Mouse (Mus musculus): ENCODE data around the gene Rae1.

Rae1 gene

DNA sequence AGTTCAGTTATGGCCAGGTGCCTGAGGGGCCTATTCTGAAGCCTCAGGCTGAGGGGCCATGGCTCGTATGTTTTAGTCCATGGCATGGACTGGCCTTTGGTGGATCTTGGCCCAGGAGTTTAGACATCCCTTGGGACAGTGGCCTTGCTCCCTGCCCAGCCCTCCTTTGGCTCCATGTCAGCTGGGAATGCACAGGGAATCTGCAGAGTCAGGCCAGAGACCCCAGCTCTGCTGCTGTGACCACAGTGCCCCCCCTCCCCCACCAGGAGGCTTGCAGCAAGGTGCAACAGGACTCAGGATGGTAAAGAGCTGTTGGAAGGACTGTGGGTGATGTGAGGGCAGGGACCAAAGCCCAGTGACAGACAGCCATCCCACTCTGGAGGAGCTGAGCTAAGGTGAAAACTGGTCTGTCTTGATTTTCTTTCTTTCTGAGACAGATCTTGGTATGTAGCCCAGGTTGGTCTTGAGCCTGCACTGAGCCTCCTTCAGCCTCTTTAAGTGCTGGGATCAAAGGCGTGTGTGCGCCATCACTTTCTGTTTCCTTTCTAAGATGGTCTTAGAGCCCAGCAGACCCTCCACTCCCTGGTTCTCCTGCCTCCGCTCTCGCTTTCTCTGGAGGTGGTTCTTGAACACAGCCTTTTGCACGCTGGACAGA, 27.4 kb downstream of the Rae1 start:
- DNase-seq (ENCODE audit: low spot score in 2 of 2), result no peak

DNA sequence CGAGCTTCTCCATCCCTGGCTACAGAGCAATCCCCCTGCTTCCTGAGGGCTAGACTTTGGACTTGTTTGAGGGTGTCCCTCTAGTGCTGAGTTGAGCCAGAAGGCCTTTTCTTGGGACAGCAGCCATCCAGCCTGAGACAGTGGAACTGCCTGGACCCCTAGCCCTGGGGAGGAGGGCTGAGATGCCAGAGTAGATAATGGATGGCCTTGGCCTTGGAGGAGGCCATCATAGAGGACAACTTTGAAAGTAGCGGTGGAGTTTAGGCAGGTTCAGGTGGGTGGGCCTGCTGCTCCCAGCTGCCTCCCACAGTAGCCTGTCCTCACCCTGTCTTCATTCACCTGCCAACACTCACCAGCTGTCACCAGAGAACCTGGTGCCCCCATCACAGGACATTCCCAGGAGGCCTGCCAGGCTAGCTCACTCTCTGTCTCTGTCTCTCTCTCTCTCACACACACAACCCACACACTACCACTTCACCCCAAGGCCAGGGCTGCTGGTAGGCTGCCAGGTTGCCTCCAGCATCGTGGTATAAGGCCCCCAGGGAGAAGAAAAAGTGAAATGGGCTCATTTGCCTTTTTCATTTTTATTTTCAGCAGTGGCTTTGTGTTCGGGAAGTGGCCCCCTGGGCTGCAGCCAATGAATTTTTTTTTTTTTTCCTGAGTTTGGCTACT, 28.0 kb downstream of the Rae1 start:
- DNase-seq (ENCODE audit: low spot score in 2 of 2), result no peak

DNA sequence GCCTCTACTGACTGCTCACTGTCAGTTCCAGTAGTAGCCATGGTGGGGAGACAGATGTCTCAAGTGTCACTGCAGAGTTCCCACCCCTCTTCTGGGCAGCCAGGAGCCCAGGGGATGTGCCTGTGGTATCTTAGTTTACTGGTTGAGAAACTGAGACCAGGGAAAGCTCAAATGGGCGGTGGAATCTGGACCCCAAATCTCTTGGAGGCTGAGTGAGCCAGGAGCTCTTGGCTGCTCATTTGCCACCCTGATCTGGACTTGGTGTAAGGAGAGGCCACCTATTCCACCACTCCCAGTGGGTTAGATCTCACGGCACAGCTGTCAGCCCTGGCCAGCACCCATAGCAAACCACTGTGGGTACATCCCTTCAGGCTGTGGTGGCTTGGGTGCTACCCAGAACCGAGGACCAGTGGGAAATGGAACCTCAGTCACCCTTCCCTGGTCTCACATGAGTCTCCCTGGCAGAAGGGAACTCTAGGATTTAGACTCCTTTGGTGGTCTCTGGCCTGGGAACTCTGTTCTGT, 28.7 kb downstream of the Rae1 start:
- DNase-seq (ENCODE audit: low spot score in 2 of 2), result no peak

DNA sequence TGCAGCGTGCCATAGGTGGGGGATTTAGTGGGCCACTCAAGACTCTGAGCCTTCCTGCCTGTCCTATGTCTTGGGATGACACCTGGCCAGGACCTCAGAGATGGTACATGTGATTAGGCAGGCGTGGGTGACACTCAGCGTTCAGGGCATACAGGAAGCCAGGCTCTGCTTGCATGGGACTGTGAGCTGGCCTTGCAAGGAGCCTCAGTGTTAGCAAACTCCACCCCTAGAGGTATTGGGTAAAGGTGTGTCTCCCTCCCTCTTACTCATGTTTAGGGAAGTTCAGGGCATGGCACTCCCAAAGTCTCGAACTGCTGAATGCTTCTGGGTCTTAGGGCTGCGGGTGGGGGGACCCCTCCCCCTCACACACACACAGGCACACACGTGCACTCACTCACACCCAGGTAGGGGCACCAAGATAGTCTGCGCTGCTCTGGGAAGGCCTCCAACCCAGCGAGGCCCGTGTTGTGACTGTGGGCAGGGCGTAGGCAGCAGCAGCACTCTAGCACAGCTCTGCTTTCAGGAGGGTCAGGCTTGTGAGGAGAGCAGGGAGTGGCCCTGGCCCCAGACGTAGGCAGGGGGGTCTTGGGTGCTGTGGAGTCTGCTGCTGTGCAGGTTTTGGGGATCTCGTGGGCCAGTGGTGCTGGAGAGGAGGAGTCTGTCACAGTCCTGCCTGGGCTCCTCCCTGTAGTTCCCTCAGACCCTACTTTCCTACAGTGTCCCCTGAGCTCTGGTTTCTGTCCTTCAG, 30.8 kb downstream of the Rae1 start:
- no peak for DNase-seq (ENCODE audit: low spot score in 2 of 2)

DNA sequence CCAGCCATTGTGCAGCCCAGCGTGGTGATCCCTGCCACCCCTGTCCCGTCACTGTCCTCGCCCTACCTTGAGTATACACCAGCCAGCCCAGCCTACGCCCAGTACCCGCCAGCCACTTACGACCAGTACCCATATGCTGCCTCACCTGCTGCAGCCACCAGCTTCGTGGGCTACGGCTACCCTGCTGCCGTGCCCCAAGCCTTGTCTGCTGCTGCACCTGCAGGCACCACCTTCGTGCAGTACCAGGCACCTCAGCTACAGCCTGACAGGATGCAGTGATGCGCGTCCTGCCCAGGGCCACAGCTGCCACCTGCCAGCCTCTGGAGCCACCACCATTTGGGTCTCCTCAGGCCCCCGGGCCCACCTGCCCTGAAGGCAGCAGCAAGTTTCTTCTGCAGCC, 33.6 kb downstream of the Rae1 start:
- DNase-seq (ENCODE audit: low spot score in 2 of 2), result no peak

DNA sequence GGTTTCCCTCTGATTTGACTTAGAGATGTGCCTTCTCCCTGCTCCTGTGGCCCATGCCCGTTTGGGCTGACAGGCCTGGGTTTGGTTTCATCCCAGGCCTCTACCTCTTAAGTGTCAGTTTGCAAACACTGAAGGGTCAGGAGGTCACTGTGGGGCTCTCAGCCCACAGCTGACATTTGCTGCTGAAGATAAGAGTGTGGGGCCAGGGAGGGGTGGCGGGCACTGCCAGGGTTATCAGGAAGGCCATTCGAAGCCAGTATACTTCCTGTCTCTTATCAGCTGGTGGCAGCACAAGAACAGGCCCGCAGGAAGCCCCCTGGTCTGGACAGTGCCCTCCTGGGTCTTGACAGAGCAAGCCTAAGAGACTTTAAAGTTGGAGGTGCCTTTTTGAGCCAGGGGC, 35.1 kb downstream of the Rae1 start:
- no peak for DNase-seq (ENCODE audit: low spot score in 2 of 2)

DNA sequence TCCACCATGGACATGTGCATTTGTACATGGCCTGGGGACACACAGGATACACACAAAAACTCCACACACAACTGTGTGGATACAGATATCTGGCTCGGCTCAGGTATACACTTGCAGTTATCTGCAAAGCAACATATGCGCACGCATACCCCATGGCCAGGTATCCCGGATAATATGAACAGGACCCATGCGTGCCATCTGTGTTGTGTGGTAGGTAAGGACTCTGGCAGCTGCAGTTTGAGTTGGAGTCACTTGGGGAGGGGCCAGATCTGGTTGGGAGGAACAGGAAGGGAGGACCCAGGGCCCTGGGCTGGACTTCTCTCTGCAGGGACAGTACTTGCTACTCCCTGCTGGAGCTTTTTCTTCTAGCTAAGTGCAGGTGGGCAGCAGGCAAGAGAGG, 35.7 kb downstream of the Rae1 start:
- no peak for DNase-seq (ENCODE audit: low spot score in 2 of 2)

DNA sequence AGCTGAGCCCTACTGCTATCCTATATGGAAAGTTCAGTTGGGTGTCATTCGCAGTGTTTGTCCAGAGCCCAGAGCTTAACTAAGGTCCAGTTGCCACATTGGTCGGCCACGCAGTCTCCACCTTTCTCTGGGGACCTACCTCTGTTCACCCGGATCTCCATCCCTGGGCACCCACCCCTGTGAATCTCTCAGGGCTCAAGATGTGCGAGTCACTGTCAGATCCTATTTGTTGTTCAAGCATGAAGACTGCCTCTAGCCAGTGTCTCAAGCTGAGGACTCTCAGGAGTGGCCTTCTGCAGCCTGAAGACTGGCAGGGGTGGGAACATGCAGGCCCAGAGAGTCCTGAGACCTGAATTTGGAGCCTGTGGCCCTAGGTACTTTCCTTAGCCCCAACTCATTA, 36.1 kb downstream of the Rae1 start:
- DNase-seq (ENCODE audit: low spot score in 2 of 2), result no peak

DNA sequence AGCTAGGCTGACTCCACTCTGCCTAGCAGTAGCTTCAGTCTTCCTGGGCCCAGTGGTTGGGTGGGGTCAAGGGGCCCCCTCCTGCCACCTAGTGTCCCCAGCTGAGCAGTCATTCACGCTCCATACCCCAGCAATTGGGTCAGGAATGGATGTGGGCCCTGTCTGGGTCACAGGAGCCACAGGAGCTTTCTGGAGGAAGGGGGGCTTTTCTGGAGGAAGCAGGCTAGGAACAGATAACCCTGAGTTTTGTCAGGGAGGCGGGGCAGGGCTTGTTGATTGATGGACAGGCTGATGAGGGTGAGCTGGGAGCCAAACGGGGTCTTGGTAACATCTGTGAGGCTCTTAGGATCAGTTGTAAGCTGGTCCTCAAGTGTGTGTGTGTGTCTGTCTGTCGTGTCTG, 36.7 kb downstream of the Rae1 start:
- DNase-seq (ENCODE audit: low spot score in 2 of 2), result no peak

DNA sequence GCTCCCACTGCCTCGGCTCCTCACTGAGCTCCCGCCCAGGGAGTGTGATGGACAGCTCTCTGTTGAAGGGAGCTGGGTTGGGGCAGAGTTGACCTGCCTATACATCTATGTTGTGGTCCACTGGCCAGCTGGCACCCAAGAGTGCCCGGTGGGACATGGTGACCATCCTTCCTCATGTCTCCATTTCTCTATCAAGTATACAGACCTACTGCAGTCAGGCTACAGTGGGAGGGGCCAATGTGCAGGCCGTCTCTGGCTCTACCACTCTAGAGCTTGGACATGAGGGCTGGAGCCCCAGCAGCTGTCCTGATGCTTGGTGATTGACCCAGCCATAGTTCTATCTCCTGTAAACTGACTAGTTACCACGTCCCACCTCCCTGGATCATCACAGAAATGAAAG, 37.4 kb downstream of the Rae1 start:
- no peak for DNase-seq (ENCODE audit: low spot score in 2 of 2)

DNA sequence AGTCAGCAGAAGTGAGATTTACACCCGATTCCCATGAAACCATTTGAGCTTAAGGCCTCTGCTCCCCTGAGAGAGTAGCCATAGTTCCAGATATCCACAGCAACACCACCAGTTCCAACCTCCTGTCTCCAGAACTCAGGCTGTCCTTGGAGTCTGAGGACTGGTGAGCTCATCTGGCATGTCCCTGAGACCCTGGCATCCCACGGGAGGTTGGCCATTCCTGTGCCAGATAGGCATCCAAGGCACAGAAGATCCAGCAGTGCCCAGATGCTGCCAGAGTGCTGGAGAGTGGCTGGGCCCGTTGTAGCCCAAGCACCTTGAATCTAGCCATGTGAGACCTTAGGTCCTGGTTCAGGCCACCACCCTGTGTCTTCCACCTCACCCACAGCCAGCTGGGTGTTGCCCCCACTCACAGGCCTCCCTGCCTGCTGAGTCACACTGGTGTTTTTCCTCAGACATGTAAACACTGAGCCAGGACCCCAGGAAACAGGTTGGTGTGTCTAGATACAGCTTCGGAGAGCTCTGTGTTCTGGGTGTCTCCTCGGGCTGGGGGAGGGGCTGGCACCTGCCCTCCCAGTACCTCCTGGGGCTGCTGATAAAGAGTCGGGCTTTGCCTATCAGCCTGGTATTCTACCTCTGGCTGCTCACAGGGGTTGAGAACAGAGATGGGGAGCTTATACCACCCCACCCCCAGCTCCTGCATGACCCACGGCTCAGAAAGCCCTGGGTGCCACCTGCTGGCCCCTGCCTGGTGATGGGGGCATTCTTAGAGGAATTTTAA, 38.1 kb downstream of the Rae1 start:
- DNase-seq (ENCODE audit: low spot score in 2 of 2), result no peak

DNA sequence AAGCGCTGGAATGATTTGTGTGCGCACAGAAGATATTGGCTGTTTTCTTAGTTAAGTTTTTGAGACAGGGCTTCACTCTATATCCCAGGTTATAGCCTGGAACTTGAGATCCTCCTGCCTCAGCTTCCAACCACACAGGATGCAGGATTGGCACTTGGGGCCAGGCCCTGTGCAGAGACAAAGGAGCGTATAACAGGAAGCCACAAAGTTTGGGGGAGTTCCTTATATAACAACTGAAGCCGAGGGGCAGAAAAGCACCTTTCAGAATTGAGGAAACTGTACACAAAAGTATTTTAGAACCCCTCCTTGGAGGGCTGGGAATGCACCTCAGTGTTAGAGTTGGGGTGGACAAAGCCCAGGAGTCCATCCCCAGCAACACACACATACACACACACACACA, 39.1 kb downstream of the Rae1 start:
- DNase-seq (ENCODE audit: low spot score in 2 of 2), result no peak

DNA sequence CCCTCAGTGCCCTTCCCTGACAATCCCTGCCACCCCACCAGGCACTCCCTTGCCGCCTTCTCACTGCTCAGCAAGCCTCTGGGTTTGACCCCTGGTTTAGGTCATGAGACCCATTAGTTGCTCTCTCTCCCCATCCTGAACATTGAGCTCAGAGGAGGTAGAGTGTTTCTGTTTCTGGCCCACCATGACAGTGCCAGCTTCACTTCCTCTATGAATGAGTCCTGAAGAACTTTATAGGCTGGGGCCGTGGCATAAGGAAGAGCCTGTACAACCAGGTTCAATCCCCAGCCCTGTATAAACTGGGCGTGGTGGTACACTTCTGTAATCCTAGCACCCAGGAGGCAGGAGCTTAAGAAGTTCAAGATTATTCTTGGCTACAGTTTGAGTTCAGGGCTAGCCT, 40.9 kb downstream of the Rae1 start:
- no peak for DNase-seq (ENCODE audit: low spot score in 2 of 2)

DNA sequence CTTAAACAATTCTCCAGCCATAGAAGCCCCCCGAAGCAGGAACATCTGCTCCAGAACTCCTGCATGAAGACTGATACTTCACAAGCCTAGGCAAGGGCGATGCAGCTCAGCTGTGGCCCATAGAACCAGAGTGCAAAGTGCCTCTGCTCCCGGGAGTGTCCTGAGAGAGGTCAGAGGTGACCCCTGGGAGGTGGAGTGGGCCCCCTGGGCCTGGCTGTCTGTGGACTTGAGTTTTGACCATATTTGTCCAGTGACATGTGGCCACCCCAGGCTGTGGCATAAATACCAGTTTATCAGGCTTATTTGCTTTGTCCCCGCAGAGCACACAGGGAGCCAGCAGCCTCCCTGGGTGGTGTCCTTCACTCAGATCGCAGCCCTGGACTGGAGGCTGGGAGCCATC, 41.3 kb downstream of the Rae1 start:
- DNase-seq (ENCODE audit: low spot score in 2 of 2), result no peak

DNA sequence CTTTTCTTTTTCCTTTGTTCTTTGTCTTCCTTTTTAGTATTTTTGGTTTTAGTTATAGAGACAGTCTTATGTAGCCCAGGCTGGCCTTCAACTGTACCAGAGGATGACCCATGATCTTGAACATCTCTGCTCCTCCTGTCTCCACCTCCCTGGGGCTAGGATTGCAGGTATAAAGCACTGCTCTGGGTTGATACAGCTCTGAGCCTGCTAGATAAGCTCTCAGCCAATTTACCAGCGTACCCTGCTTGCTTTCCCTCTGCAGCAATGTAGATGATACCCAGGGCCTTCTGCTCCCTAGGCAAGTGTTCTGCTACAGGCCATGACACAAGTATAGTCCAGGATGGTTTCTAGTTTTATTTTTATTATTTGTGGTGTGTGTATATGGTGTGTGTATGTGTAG, 42.0 kb downstream of the Rae1 start:
- no peak for DNase-seq (ENCODE audit: low spot score in 2 of 2)

DNA sequence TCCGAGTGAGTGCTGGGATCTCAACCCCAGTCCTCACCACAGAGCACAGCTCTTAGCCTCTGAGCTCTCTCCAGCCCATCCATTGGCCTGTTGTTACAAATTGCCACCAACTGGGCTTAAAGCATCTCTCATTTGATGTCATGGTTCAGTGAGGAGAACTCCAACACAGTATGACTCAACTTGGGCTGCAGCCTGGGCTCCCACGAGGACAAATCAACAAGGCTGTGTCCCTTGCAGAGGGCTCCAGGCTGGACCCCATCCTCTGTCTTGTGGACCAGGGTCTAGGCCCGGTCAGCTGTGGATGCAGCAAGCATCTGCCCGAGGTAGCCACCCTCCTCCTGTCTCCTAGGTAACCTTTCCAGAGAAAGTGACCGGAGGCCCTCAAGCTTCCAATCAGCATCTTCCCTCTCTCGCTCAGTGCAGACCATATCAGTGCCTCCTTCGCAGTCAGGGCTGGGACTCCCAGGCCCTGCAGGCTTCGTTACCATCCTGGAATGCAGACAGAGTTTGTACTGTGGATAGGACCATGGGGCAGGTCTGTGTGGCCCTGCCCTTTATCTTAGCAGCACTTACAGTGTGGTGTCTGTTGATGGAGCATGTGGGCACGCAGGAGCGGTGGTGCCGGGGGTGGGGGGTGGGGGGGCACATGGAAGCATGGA, 42.7 kb downstream of the Rae1 start:
- DNase-seq (ENCODE audit: low spot score in 2 of 2), result no peak

DNA sequence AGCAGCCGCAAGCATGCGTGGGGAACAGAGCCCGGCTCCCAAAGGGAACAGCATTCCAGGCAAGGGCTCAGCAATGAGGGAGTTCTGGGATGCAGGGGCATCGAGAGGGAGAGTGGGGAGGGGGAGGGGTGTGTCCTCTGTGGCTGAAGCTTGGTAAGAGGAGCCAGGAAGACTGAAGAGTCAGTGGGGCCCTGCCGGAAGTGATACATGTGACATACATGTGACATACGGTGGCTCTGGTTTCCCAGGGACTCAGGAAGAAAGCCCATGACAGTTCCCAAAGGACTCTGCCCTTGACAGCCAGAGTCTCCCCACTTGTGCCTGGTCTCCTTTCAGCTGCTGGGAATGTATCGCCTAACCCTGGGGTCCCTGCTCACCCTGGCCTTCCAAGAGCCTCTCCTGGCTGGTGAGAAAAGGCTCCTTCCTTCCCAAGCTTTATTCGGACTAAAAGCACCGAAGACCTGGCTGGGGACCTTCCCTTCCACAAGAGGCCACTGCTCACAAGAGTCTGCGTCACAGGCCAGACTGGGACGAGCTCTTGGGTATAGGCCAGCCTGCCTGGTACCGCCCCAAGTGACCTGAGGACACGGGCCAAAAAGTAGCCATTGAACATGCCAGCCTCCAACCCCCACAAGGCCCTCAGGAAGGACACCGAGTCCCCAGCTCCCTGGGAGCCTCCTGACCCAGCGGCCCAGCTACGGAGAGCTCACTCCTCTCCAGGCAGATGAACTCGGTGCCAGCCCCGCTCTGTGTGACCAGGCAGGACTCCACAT, 44.5 kb downstream of the Rae1 start:
- DNase-seq (ENCODE audit: low spot score in 2 of 2), result no peak

DNA sequence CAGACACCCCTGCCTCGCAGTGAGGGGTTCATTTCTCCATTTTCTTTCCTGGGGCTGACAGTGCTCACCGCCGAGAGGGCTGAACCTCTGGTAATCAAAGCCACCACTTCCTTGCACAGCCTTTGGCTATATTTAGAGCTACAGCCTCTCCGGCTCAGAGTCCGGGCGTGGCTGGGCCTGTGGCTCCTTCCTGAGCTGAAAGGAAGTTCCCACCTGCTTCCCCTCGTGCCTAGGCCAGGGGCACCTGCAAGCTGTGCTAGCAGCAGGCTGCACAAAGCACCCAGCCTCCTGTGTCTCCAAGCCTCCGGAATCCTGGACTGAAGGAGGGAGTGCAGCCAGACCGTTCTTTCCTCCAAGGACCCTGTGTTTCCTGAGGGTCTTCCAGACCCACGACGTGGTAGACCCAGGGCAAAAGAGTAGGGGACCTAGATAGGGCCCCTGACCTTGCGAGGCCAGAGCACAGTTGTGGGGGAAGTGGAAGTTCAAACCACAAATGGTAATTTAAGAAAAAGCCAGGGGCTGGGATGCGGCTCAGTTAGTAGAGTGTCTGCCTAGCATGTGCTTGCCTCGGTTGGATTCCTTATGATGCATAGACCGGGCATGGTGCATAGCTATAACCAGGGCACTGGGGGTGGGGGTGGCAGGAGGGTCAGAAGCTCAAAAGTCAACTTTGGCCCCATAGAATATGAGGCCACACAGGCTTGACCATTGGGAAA, 46.8 kb downstream of the Rae1 start:
- no peak for DNase-seq (ENCODE audit: low spot score in 2 of 2)

DNA sequence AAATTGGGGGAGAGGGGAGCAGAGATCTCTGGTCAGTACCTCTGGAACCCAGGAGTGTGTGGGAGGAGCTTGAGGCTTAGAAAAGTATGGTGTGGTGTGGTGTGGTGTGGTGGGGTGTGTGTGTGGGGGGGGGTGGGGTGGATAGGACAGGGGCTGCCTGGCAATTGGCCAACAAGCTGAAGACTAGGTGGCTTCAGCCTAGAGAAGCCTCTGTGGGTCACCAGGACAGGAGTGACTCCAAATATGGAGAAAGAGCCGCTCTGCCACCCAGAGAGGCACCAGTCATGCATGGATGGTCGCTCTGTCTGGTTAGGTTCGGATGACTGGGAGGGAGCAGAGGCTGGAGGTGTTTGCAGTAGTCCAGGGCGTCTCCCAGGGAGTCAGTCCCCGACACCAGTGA, 47.6 kb downstream of the Rae1 start:
- no peak for DNase-seq (ENCODE audit: low spot score in 2 of 2)

DNA sequence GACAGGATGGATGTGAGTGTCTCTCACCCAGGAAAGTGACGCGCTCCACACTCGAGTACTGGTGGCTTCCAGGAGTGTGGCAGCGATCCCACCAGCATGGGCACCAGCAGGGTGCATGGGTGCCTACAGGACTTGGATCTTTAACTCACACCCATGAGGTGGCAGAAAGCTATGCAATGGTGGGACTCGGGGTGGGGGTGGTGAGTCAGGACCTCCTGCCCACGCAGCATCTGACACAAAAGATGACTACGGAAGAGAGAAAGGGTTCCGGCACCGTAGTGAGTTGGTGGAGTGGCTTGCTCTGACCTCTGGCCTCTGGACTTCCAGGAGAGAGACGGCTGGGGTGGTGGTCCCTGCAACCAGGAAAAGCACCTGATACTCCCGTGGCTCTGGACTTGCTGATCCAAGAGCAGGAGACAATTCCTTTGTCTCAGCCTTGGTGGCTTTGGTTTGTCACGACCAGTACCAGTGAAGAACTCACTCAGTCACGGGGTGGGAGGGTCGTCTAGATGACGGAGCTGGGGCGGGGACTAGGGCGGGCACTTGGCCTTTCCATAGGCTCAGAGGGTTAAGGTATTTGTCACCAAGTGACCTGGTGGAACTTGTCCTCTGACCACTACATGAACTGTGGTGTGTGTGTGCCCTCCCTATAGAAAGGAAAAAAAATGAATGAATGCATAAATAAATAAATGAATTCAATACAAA, 48.3 kb downstream of the Rae1 start:
- DNase-seq (ENCODE audit: low spot score in 2 of 2), result no peak
